Mouse (Mus musculus) c-Kit-positive CD71-positive TER-119-negative erythroid progenitor cells, embryonic 14.5 days (primary cell): Measurements from ENCODE around the gene Zfp541.

Source experiments
- DNase-seq: peaks from one replicate; pipeline ENCODE4 v3.0.0-alpha.2; 2013; ENCODE audit warnings: low read depth

The Zfp541 gene

GRCm38 (mm10) chr7:16080581-16080980, 19.0 kb downstream of the Zfp541 start:
- DNase-seq, result no peak

- no peak for DNase-seq
These were observed 21.7 kb downstream of the Zfp541 start for GRCm38 (mm10) chr7:16083361-16083760.

GRCm38 (mm10) chr7:16087587-16087986, 26.0 kb downstream of the Zfp541 start:
- no peak for DNase-seq

- no peak for DNase-seq
These were observed 33.0 kb downstream of the Zfp541 start for GRCm38 (mm10) chr7:16094592-16094991.

GRCm38 (mm10) chr7:16098021-16099017, 36.7 kb downstream of the Zfp541 start, which contains the start of gene Napa:
Gene Napa (plus strand): TSS chr7:16098458.
- peak; percentile 100 for DNase-seq

GRCm38 (mm10) chr7:16099901-16100300, 38.3 kb downstream of the Zfp541 start:
- peak; percentile 41 for DNase-seq

- no peak for DNase-seq
These were observed 39.5 kb downstream of the Zfp541 start for GRCm38 (mm10) chr7:16101081-16101480.

GRCm38 (mm10) chr7:16101726-16102475, 40.3 kb downstream of the Zfp541 start:
- DNase-seq, result no peak

- no peak for DNase-seq
These were observed 41.1 kb downstream of the Zfp541 start for GRCm38 (mm10) chr7:16102686-16103226.

- DNase-seq, result no peak
These were observed 42.1 kb downstream of the Zfp541 start for GRCm38 (mm10) chr7:16103760-16104159.

- no peak for DNase-seq
These were observed 43.2 kb downstream of the Zfp541 start for GRCm38 (mm10) chr7:16104611-16105388.

GRCm38 (mm10) chr7:16108886-16109542, 47.4 kb downstream of the Zfp541 start:
- no peak for DNase-seq

- no peak for DNase-seq
These were observed 48.5 kb downstream of the Zfp541 start for GRCm38 (mm10) chr7:16110158-16110557.

GRCm38 (mm10) chr7:16111284-16112090, 49.9 kb downstream of the Zfp541 start:
- no peak for DNase-seq

GRCm38 (mm10) chr7:16116418-16116817, 54.8 kb downstream of the Zfp541 start:
- DNase-seq, result no peak

GRCm38 (mm10) chr7:16117100-16117499, 55.5 kb downstream of the Zfp541 start:
- DNase-seq, result no peak

- DNase-seq, result peak; percentile 87
These were observed 58.1 kb downstream of the Zfp541 start, which contains the start of gene Kptn for GRCm38 (mm10) chr7:16119569-16120261. Gene Kptn (plus strand): TSS chr7:16119895.

GRCm38 (mm10) chr7:16120262-16120600, 58.6 kb downstream of the Zfp541 start:
- no peak for DNase-seq

GRCm38 (mm10) chr7:16125829-16126228, 64.2 kb downstream of the Zfp541 start:
- DNase-seq, result no peak

- no peak for DNase-seq
These were observed 66.7 kb downstream of the Zfp541 start for GRCm38 (mm10) chr7:16128344-16128743.
